Mouse (Mus musculus) spleen, postnatal 10 days (tissue): ENCODE results near the gene Obox2.
"Not testable (repeated sequence)": the region's sequence is repeated elsewhere in the genome, so short reads cannot be mapped to it uniquely, and the experiment has no call there.

Experiments used
- DNase-seq, 2 experiments: peaks; one replicate each; pipeline ENCODE4 v3.0.0; 2021 to 2022; ENCODE audit warnings: low spot score in 2 of 2

Gene Obox2

GRCm38 (mm10) chr7:15388421-15388998 is at the start of gene Obox2, which contains the start of gene Obox1:
Gene Obox2, plus strand, starts transcription at chr7:15388721.
Gene Obox1, plus strand, starts transcription at chr7:15388948.
- DNase-seq: not testable (repeated sequence)

- DNase-seq: not testable (repeated sequence)
Observed at GRCm38 (mm10) chr7:15399147-15399874, 10.8 kb downstream of the Obox2 start.

- not testable (repeated sequence) for DNase-seq
Observed at GRCm38 (mm10) chr7:15406816-15407215, 18.3 kb downstream of the Obox2 start.

GRCm38 (mm10) chr7:15418046-15418445 is 29.5 kb downstream of the Obox2 start:
- DNase-seq: not testable (repeated sequence)

- not testable (repeated sequence) for DNase-seq
Observed at GRCm38 (mm10) chr7:15425537-15425936, 37.0 kb downstream of the Obox2 start.
